Mouse (Mus musculus) kidney, postnatal 10 days (tissue): Measurements from ENCODE around the gene Vmn1r100.
"Not testable (repeated sequence)": the region's sequence is repeated elsewhere in the genome, so short reads cannot be mapped to it uniquely, and the experiment has no call there.

Experiments
- DNase-seq: peaks from one replicate; pipeline ENCODE4 v3.0.0; 2021; ENCODE audit warnings: mixed read lengths

Gene Vmn1r100

GRCm38 (mm10) chr7:20417642-20418041 is at the start of gene Vmn1r100:
Gene Vmn1r100 (plus strand): TSS chr7:20417942.
- DNase-seq = not testable (repeated sequence)

- not testable (repeated sequence) for DNase-seq
Observed at GRCm38 (mm10) chr7:20375310-20375709, 42.4 kb upstream of the Vmn1r100 start, which contains the start of gene Gm5728. Gene Gm5728 (minus strand): TSS chr7:20375410.

- not testable (repeated sequence) for DNase-seq
Observed at GRCm38 (mm10) chr7:20442493-20442892, 24.8 kb downstream of the Vmn1r100 start, which contains the start of gene Vmn1r101. Gene Vmn1r101 (minus strand): TSS chr7:20442593.
